Comparison of ENCODE assay signal across 10 mouse cellular contexts in the genomic region with DNA sequence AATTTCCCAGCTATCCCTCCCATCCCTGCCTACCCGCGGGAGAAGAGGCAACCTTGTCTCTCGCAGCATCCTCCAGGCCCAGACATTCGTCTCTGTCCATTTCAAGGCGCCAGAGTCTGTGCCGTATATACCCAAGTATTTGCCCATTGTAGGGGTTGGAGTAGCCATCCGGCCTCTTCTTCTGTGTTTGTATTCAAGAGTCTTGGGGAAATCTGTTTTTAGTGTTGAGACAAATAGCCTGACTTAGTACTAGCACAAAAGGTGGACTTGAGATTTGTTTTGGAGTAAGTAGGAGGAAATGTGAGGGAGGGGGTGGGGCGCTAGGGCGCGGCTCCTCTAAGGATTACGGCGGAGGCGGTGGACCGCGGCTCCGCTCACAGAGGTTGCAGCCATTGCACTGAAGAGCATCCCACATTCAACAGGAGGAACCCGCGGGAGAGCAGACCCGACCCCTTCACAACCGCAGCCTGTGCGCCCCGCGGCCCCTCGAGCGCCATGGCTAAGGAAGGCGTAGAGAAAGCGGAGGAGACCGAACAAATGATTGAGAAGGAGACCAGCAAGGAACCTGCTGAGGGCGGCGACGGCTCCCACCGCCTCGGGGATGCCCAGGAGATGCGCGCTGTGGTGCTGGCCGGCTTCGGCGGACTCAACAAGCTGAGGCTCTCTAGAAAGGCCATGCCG. TPM values are rescaled to one million over a fixed set of nuclear protein-coding genes. Genes with fewer than 3 reads are reported as not detected.
DNase-seq lines count a peak whose midpoint lies in the region; ATAC-seq lines count a peak whose summit lies in the region.
"Had no signal": no experiment of that assay in that cellular context is flagged by ENCODE, and none has a peak within 500 bp of the region (broad histone marks: within the 10 kb centered on the region; RNA-seq: fewer than 3 reads in every experiment).

Gene Vat1l, plus strand, starts transcription at position 392 of the 681 bp plus-strand sequence.

- no peaks in the 10 kb centered on the region for H3K36me3 ChIP-seq in heart, embryonic 16.5 days (ENCODE audit: control insufficient read depth, insufficient read depth)
- no peaks in the 10 kb centered on the region for H3K36me3 ChIP-seq in forebrain, embryonic 13.5 days (ENCODE audit: poor library complexity, severe bottlenecking)
- H3K36me3 ChIP-seq in stomach, embryonic 15.5 days = no peaks in the 10 kb centered on the region
- H3K36me3 ChIP-seq: G1E had no signal

- H3K4me3 ChIP-seq in heart, embryonic 16.5 days (ENCODE audit: low read length) = peak within 1 kb of the TSS; percentile 48
- H3K4me3 ChIP-seq in forebrain, embryonic 13.5 days = peak within 1 kb of the TSS; percentile 70
- peak within 1 kb of the TSS; percentile 42 for H3K4me3 ChIP-seq in stomach, embryonic 15.5 days (replicated peaks)

- ATAC-seq in heart, embryonic 16.5 days (replicated peaks; ENCODE audit: extremely low read depth, insufficient read depth, low FRiP score) = no peak
- peak; percentile 86; the same call in 1 of the 2 replicates for ATAC-seq in cerebellum, adult (ENCODE audit: insufficient number of reproducible peaks, low FRiP score, low TSS enrichment)
- peak; percentile 90 for ATAC-seq in forebrain, embryonic 13.5 days
- peak; percentile 39; the same call in 1 of the 2 replicates for ATAC-seq in megakaryocyte-erythroid progenitor cell, adult 5-6 weeks (replicated peaks; ENCODE audit: low FRiP score, low TSS enrichment, poor library complexity, severe bottlenecking)
- ATAC-seq in stomach, embryonic 15.5 days (ENCODE audit: insufficient read depth, low FRiP score, low read depth) = no peak
- ATAC-seq in inflammation-experienced regulatory T-cells, adult 6 months = no peak

- peak within 1 kb of the TSS; percentile 75 for H3K4me2 ChIP-seq in heart, embryonic 16.5 days (ENCODE audit: low read depth, low read length)
- H3K4me2 ChIP-seq in forebrain, embryonic 13.5 days = peak within 1 kb of the TSS; percentile 89
- peak within 1 kb of the TSS; percentile 63 for H3K4me2 ChIP-seq in stomach, embryonic 15.5 days

- H3K9me3 ChIP-seq in heart, embryonic 16.5 days (replicated peaks; ENCODE audit: control insufficient read depth, low read length) = no peaks in the 10 kb centered on the region
- H3K9me3 ChIP-seq in forebrain, embryonic 13.5 days (replicated peaks) = no peaks in the 10 kb centered on the region
- H3K9me3 ChIP-seq in stomach, embryonic 15.5 days = no peaks in the 10 kb centered on the region

- peaks cover 6% of the 10 kb centered on the region; the same call in 1 of the 2 replicates for H3K4me1 ChIP-seq in heart, embryonic 16.5 days (ENCODE audit: control insufficient read depth, insufficient read depth, low read length)
- peaks cover 20% of the 10 kb centered on the region for H3K4me1 ChIP-seq in forebrain, embryonic 13.5 days
- 0 out of 2 replicates have a peak, but pooled peaks cover 10% of the 10 kb centered on the region for H3K4me1 ChIP-seq in stomach, embryonic 15.5 days

- no peak for DNase-seq in heart, adult 8-10 months (ENCODE audit: low spot score)
- peak in 1 of 2 experiments; percentile 25 for DNase-seq in layer of hippocampus, adult 8-10 months (ENCODE audit: low spot score in 2 of 2)

- no peak within 1 kb of the TSS for H3K27ac ChIP-seq in heart, embryonic 16.5 days (ENCODE audit: low read length)
- H3K27ac ChIP-seq in forebrain, embryonic 13.5 days = no peak within 1 kb of the TSS; the same call in 1 of the 2 replicates
- no peak within 1 kb of the TSS for H3K27ac ChIP-seq in stomach, embryonic 15.5 days
- H3K27ac ChIP-seq: macrophage had no signal

- peaks cover 39% of the 10 kb centered on the region for H3K27me3 ChIP-seq in heart, embryonic 16.5 days (ENCODE audit: control insufficient read depth, insufficient read depth, low read length)
- no peaks in the 10 kb centered on the region; the same call in none of the 2 replicates for H3K27me3 ChIP-seq in forebrain, embryonic 13.5 days
- H3K27me3 ChIP-seq in stomach, embryonic 15.5 days (replicated peaks) = peaks cover 37% of the 10 kb centered on the region

- no peak within 1 kb of the TSS for H3K9ac ChIP-seq in heart, embryonic 16.5 days (ENCODE audit: low read length)
- H3K9ac ChIP-seq in forebrain, embryonic 13.5 days = peak within 1 kb of the TSS; percentile 74
- no peak within 1 kb of the TSS for H3K9ac ChIP-seq in stomach, embryonic 15.5 days

- under 1% methylated on average over 39 of the region's 39 CpGs for WGBS in heart, embryonic 16.5 days
- under 1% methylated on average over 39 of the region's 39 CpGs for WGBS in forebrain, embryonic 13.5 days
- WGBS in stomach, embryonic 15.5 days = under 1% methylated on average over 39 of the region's 39 CpGs

RNA-seq across cellular contexts. Expression of gene Vat1l, which starts in this region (rescaled TPM):
- polyA plus RNA-seq in heart, embryonic 16.5 days (2015; fragmentation: Nextera tagmentation; extraction: Ambion mirVana) = 0.40 and 0.41 TPM in 2 replicates
- under 1 TPM in 2 of 4 experiments, not detected in 2; 0.16 to 0.50 TPM for total RNA-seq in heart, adult 8-10 months (2022)
- 14.8 and 20.5 TPM in 2 replicates for polyA plus RNA-seq in forebrain, embryonic 13.5 days (2015; fragmentation: Nextera tagmentation; extraction: Ambion mirVana)
- total RNA-seq in layer of hippocampus, adult 8-10 months (2022) = 10 to 100 TPM; 12.5 to 15.3 (median 13.2) TPM
- total RNA-seq in megakaryocyte-erythroid progenitor cell, adult 5-6 weeks (2014; fragmentation: Nextera tagmentation) = not detected in 2 replicates
- not detected in 2 replicates for total RNA-seq in megakaryocyte-erythroid progenitor cell, adult 5-6 weeks (2017)
- polyA plus RNA-seq in stomach, embryonic 15.5 days (2015; fragmentation: Nextera tagmentation; extraction: Ambion mirVana) = 3.2 and 3.5 TPM in 2 replicates
- under 1 TPM in 2 of 3 experiments, not detected in 1; 0.55 to 0.62 TPM for polyA plus RNA-seq in inflammation-experienced regulatory T-cells, adult 6 months (2017; shearing (Covaris generic))
- polyA plus RNA-seq: G1E, macrophage had no signal

Comparison
In these comparisons a context has a peak if more than half of its experiments do, and no peak if none do; other contexts are left out.
1. RNA of gene Vat1l (total RNA-seq): 12.5 to 15.3 TPM in layer of hippocampus, adult 8-10 months; 0.16 to 0.50 TPM in heart, adult 8-10 months and not detected in megakaryocyte-erythroid progenitor cell, adult 5-6 weeks; every median in the first group is over 4 times any median in the second.
2. Peak in ATAC-seq in megakaryocyte-erythroid progenitor cell, adult 5-6 weeks; RNA of the gene not detected or under 1 TPM.
3. ATAC-seq: peak in cerebellum, adult (single experiment) and forebrain, embryonic 13.5 days (single experiment); none in heart, embryonic 16.5 days (single experiment), stomach, embryonic 15.5 days (single experiment) and inflammation-experienced regulatory T-cells, adult 6 months (single experiment).
4. Peak in every context shown above with its lines, with median percentiles within 50 percentile points of each other: H3K4me2 ChIP-seq and H3K4me3 ChIP-seq.